Mouse (Mus musculus): ENCODE measurements at regions not wholly inside any gene's neighbourhood (a gene's known extent, or its start where the extent isn't known, plus 50 kb on each side); places are given as distances from the start of the nearest gene placed in this dataset.

- Histone ChIP-seq H3K9me3 (ENCODE audit: control insufficient read depth, low read length) (no peaks in the 10 kb centered on the region), H3K4me3 (replicated peaks; ENCODE audit: low read length) (no peak overlapping the region), H3K36me3 (ENCODE audit: control insufficient read depth, insufficient read depth) (no peaks in the 10 kb centered on the region), H3K4me2 (ENCODE audit: low read length) (no peak overlapping the region), H3K9ac (replicated peaks; ENCODE audit: low read depth, low read length) (no peak overlapping the region), H3K27ac (ENCODE audit: low read length) (no peak overlapping the region), H3K27me3 (replicated peaks; ENCODE audit: control insufficient read depth, insufficient read depth, low read length) (no peaks in the 10 kb centered on the region), H3K4me1 (replicated peaks; ENCODE audit: control insufficient read depth, insufficient read depth, low read length) (no peaks in the 10 kb centered on the region)
- no peak for ATAC-seq
- WGBS, result 86% methylated on average over 1 of the region's 1 CpGs
Measured at GRCm38 (mm10) chr17:89802148-89802547, 108.1 kb downstream of the Gm10184 start.

DNA sequence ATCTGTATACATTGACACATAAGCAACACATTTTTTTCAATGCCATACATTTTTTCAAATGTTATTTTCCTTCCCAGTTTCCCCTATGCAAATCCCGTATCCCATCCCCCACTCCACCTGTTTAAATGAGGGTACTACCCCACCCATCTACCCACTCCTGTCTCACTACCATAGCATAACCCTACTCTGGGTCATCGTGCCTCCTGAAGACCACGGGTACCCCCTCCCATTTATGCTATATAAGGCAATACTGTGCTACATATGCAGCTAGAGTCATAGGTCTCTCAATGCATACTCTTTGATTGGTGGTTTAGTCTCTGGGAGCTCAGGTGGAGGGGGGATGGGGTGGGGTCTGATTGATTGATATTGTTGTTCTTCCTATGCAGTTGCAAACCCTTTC is 132.7 kb downstream of the Gm10184 start:
- H3K27ac ChIP-seq (ENCODE audit: low read length), result no peak overlapping the region
- H3K9ac ChIP-seq (replicated peaks; ENCODE audit: low read depth, low read length), result no peak overlapping the region
- ATAC-seq, result no peak
- H3K27me3 ChIP-seq (replicated peaks; ENCODE audit: control insufficient read depth, insufficient read depth, low read length), result no peaks in the 10 kb centered on the region
- no peaks in the 10 kb centered on the region for H3K4me1 ChIP-seq (replicated peaks; ENCODE audit: control insufficient read depth, insufficient read depth, low read length)
- no peaks in the 10 kb centered on the region for H3K36me3 ChIP-seq (ENCODE audit: control insufficient read depth, insufficient read depth)
- H3K4me2 ChIP-seq (ENCODE audit: low read length), result no peak overlapping the region
- H3K9me3 ChIP-seq (ENCODE audit: control insufficient read depth, low read length), result no peaks in the 10 kb centered on the region
- no peak overlapping the region for H3K4me3 ChIP-seq (replicated peaks; ENCODE audit: low read length)
- 82% methylated on average over 3 of the region's 3 CpGs for WGBS

GRCm38 (mm10) chr17:89766229-89766875 is 143.9 kb downstream of the Gm10184 start:
- no peaks in the 10 kb centered on the region for H3K27me3 ChIP-seq (replicated peaks; ENCODE audit: control insufficient read depth, insufficient read depth, low read length)
- H3K27ac ChIP-seq (ENCODE audit: low read length), result no peak overlapping the region
- WGBS, result 92% methylated on average over 1 of the region's 1 CpGs
- 0 out of 2 replicates have a peak, but pooled peaks cover 3% of the 10 kb centered on the region for H3K9me3 ChIP-seq (ENCODE audit: control insufficient read depth, low read length)
- no peak for ATAC-seq
- no peak overlapping the region for H3K4me2 ChIP-seq (ENCODE audit: low read length)
- H3K4me1 ChIP-seq (replicated peaks; ENCODE audit: control insufficient read depth, insufficient read depth, low read length), result no peaks in the 10 kb centered on the region
- no peak overlapping the region for H3K4me3 ChIP-seq (replicated peaks; ENCODE audit: low read length)
- no peaks in the 10 kb centered on the region for H3K36me3 ChIP-seq (ENCODE audit: control insufficient read depth, insufficient read depth)
- H3K9ac ChIP-seq (replicated peaks; ENCODE audit: low read depth, low read length), result no peak overlapping the region

DNA sequence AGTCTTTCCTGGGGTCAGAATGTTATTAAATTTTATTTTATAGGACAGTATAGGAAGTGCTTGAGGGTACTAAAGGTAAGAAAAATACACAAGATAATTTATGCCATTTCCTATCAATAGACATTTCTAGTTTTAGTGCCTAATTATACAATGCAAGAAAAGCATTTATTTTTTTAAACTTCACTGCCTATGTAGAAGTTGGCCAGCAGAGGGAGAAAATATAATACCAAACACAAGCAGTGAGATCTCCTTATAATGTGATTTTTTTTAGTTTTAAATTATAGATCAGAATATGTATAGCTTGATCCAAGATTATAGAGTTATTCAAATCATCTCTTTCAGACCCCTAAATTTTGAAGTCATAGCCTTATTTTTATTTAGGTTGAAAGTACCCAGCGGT is 172.8 kb downstream of the Gm10184 start:
- WGBS, result 85% methylated on average over 1 of the region's 1 CpGs
- peak; percentile 12; the same call in 1 of the 2 replicates for ATAC-seq
- no peak overlapping the region for H3K27ac ChIP-seq (ENCODE audit: low read length)

GRCm38 (mm10) chr17:89725534-89725933 is 184.7 kb downstream of the Gm10184 start:
- no peak overlapping the region for H3K27ac ChIP-seq (ENCODE audit: low read length)
- 66% methylated on average over 3 of the region's 3 CpGs for WGBS
- no peaks in the 10 kb centered on the region for H3K4me1 ChIP-seq (replicated peaks; ENCODE audit: control insufficient read depth, insufficient read depth, low read length)
- no peak overlapping the region for H3K9ac ChIP-seq (replicated peaks; ENCODE audit: low read depth, low read length)
- H3K4me2 ChIP-seq (ENCODE audit: low read length), result no peak overlapping the region
- no peak overlapping the region for H3K4me3 ChIP-seq (replicated peaks; ENCODE audit: low read length)
- no peak for ATAC-seq
- no peaks in the 10 kb centered on the region for H3K36me3 ChIP-seq (ENCODE audit: control insufficient read depth, insufficient read depth)
- no peaks in the 10 kb centered on the region for H3K9me3 ChIP-seq (ENCODE audit: control insufficient read depth, low read length)
- no peaks in the 10 kb centered on the region for H3K27me3 ChIP-seq (replicated peaks; ENCODE audit: control insufficient read depth, insufficient read depth, low read length)

More for the DNA sequence above, 172.8 kb downstream of the Gm10184 start:
- H3K36me3 ChIP-seq (ENCODE audit: control insufficient read depth, insufficient read depth), result no peaks in the 10 kb centered on the region
- no peaks in the 10 kb centered on the region for H3K9me3 ChIP-seq (ENCODE audit: control insufficient read depth, low read length)
- no peaks in the 10 kb centered on the region for H3K4me1 ChIP-seq (replicated peaks; ENCODE audit: control insufficient read depth, insufficient read depth, low read length)
- H3K27me3 ChIP-seq (replicated peaks; ENCODE audit: control insufficient read depth, insufficient read depth, low read length), result no peaks in the 10 kb centered on the region
- H3K4me3 ChIP-seq (replicated peaks; ENCODE audit: low read length), result no peak overlapping the region
- H3K4me2 ChIP-seq (ENCODE audit: low read length), result no peak overlapping the region
- no peak overlapping the region for H3K9ac ChIP-seq (replicated peaks; ENCODE audit: low read depth, low read length)

DNA sequence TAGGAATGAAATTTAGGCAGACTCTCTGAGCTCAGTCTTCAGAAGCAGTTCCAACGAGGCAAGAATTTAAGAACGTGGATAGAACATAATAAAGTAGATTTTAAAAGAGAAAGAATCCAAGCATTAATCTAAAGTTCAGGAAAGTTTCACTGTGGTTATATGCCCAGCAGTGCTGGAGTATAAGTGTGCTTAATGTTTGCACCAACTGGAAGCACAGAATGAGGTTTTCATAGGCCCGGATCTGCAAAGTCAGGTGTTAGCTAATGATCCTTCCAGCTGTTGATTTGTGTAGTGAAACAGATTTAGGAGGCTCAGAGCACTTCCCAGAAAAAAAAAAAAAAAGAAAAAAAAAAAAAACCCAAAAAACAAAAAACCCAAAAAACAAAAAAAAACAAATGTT is 228.5 kb downstream of the Gm10184 start:
- Histone ChIP-seq H3K9me3 (ENCODE audit: control insufficient read depth, low read length) (no peaks in the 10 kb centered on the region), H3K4me2 (ENCODE audit: low read length) (no peak overlapping the region), H3K36me3 (ENCODE audit: control insufficient read depth, insufficient read depth) (no peaks in the 10 kb centered on the region), H3K4me3 (replicated peaks; ENCODE audit: low read length) (no peak overlapping the region), H3K27me3 (replicated peaks; ENCODE audit: control insufficient read depth, insufficient read depth, low read length) (no peaks in the 10 kb centered on the region), H3K9ac (replicated peaks; ENCODE audit: low read depth, low read length) (no peak overlapping the region), H3K4me1 (replicated peaks; ENCODE audit: control insufficient read depth, insufficient read depth, low read length) (no peaks in the 10 kb centered on the region), H3K27ac (ENCODE audit: low read length) (no peak overlapping the region)
- 69% methylated on average over 3 of the region's 3 CpGs for WGBS
- no peak for ATAC-seq

DNA sequence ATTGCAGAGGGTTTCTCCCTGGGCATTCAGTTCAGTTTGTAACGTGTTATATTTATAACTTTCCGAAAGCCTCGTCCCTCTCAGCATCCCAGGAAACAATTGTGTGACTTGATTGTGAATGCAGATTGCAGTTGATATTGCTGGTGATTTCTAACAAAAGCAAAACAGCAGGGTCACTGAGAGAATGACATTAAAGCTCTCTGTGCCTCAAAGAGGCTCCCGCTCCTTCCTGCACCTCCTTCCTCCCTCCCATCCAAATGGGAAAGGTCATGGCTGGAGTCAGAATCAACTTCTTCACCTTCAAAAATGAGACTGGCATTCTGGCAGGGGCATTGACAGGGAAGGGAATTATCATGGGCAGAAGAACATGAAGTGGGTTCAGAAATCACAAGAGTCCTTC is 251.9 kb downstream of the Gm10184 start:
- 20% methylated on average over 4 of the region's 4 CpGs for WGBS
- Histone ChIP-seq H3K4me3 (replicated peaks; ENCODE audit: low read length) (no peak overlapping the region), H3K36me3 (ENCODE audit: control insufficient read depth, insufficient read depth) (no peaks in the 10 kb centered on the region), H3K4me2 (ENCODE audit: low read length) (no peak overlapping the region), H3K9me3 (ENCODE audit: control insufficient read depth, low read length) (no peaks in the 10 kb centered on the region), H3K27me3 (replicated peaks; ENCODE audit: control insufficient read depth, insufficient read depth, low read length) (no peaks in the 10 kb centered on the region), H3K9ac (replicated peaks; ENCODE audit: low read depth, low read length) (no peak overlapping the region), H3K27ac (ENCODE audit: low read length) (no peak overlapping the region), H3K4me1 (replicated peaks; ENCODE audit: control insufficient read depth, insufficient read depth, low read length) (no peaks in the 10 kb centered on the region)
- no peak for ATAC-seq

GRCm38 (mm10) chr17:89656211-89656610 is 254.0 kb downstream of the Gm10184 start:
- H3K27ac ChIP-seq (ENCODE audit: low read length), result no peak overlapping the region
- 89% methylated on average over 4 of the region's 4 CpGs for WGBS
- H3K4me1 ChIP-seq (replicated peaks; ENCODE audit: control insufficient read depth, insufficient read depth, low read length), result no peaks in the 10 kb centered on the region
- H3K4me3 ChIP-seq (replicated peaks; ENCODE audit: low read length), result no peak overlapping the region
- no peak overlapping the region for H3K9ac ChIP-seq (replicated peaks; ENCODE audit: low read depth, low read length)
- no peaks in the 10 kb centered on the region for H3K27me3 ChIP-seq (replicated peaks; ENCODE audit: control insufficient read depth, insufficient read depth, low read length)
- H3K9me3 ChIP-seq (ENCODE audit: control insufficient read depth, low read length), result no peaks in the 10 kb centered on the region
- no peaks in the 10 kb centered on the region for H3K36me3 ChIP-seq (ENCODE audit: control insufficient read depth, insufficient read depth)
- ATAC-seq, result no peak
- no peak overlapping the region for H3K4me2 ChIP-seq (ENCODE audit: low read length)

- Histone ChIP-seq H3K27me3 (replicated peaks; ENCODE audit: control insufficient read depth, insufficient read depth, low read length) (no peaks in the 10 kb centered on the region), H3K27ac (ENCODE audit: low read length) (no peak overlapping the region), H3K36me3 (ENCODE audit: control insufficient read depth, insufficient read depth) (no peaks in the 10 kb centered on the region), H3K4me1 (replicated peaks; ENCODE audit: control insufficient read depth, insufficient read depth, low read length) (no peaks in the 10 kb centered on the region), H3K9ac (replicated peaks; ENCODE audit: low read depth, low read length) (no peak overlapping the region), H3K4me2 (ENCODE audit: low read length) (no peak overlapping the region), H3K9me3 (ENCODE audit: control insufficient read depth, low read length) (no peaks in the 10 kb centered on the region), H3K4me3 (replicated peaks; ENCODE audit: low read length) (no peak overlapping the region)
- WGBS, result 64% methylated on average over 5 of the region's 5 CpGs
- peak; percentile 88 for ATAC-seq
Measured at GRCm38 (mm10) chr17:89654089-89654813, 256.0 kb downstream of the Gm10184 start.
